Mouse (Mus musculus): ENCODE data around the gene Nbea.

Nbea gene

GRCm38 (mm10) chr3:55593312-55593711 lies 590.2 kb downstream of the Nbea start:
- DNase-seq (ENCODE audit: low read depth): no peak

GRCm38 (mm10) chr3:55590727-55591126 lies 592.8 kb downstream of the Nbea start:
- no peak for DNase-seq (ENCODE audit: low read depth)

DNA sequence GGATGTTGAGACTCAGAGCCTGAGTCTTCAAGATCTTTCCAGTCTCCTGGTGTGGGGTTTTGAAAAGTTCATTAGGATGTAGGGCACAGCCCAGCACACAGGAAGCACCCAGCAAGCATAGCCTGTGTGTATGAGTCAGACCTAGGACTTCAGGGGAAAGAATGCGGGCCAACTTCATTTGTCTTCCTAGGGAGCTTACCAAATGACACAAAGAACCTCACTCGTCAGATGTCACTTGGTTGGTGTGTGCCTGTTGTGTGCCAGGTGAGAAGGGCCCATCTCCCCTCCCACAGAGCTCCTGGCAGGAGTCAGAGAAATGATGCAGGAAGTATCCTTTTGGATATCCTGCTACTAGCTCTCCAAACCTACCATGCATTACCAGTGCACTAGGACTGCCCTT lies 593.2 kb downstream of the Nbea start:
- DNase-seq (ENCODE audit: low read depth): no peak

- no peak for DNase-seq (ENCODE audit: low read depth)
Measured at GRCm38 (mm10) chr3:55589402-55589944, 594.0 kb downstream of the Nbea start.

DNA sequence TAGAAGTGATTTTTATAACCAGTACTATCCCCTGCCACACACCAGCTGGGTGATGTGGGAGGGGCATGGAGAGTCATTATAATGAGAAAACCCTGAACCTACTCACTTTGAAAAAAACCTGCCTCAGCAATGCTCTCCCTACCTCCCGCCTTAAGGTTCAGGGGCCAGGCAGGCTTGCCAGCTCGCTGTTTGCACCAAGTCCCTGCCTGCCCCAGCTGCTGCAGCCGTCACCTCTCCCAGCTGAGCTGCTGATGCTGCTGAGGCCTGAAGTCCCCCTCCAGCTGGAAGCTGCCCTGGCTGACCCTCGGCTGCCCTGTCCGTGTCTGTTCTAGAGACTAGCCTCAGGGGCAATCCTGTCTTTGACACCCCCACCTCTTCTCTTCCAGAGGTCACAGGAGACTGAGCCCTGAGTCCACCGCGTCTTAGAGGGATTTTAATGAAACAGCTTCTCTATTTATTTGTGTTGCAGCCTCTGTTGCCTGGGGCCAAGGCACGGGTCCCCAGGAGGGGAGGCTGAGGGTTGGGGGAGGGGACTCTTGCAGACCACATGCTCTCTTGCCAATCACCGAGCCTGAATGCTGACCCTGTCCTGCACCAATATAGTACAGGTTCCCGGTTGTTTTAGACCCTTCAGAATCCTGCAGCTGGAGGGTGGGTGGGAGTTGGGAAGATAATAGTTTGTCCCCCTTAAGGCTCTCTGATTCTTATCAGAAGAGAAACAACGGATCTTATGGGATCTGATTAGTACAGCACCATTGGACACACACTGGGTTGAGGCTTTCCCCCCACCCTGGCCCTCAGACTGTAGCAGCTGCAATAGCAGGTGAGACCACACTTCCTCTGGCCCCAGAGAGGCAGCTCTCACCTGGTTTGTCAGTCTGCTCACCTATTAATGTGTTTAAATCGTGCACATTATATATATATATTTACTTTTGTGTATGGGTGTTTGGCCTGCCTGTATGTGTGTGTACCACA lies 595.2 kb downstream of the Nbea start:
- no peak for DNase-seq (ENCODE audit: low read depth)

DNA sequence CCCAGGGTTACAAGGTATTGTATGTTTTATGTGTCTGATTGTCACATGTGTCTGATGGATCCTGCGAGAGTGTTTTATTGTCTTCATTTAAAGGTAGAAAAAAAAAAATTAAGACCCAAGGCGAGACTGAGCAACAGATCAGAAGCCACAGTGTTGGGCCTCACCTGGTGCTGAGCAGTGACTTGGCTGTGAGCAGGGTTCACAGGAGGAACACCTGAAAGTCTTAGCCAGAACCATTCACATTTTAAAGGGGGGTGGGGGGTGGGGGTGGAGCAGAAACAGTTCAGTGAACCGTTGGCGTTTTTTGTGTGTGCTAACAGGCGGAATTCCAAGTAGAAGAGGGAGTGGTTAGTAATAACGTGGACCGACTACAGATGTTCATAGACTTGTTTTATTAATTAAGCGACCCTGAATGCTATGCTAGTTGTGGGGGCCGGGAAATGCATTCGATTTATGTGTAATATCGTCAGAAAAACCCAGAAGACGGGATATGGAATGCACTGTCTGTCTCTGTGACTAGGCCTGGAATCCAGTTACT lies 596.0 kb downstream of the Nbea start:
- no peak for DNase-seq (ENCODE audit: low read depth)

All from c-Kit-positive CD71-positive TER-119-negative erythroid progenitor cells, embryonic 14.5 days (primary cell).